Mouse (Mus musculus): ENCODE data around the gene Baz1a. TPM values are rescaled to one million over a fixed set of nuclear protein-coding genes. Genes with fewer than 3 reads are reported as not detected.

Baz1a gene
- polyA plus RNA-seq, 1 experiment from 2014 or later, result 29.9 TPM

- no peaks in the 10 kb centered on the region for H3K27me3 ChIP-seq
- H3K4me3 ChIP-seq, result peak within 1 kb of the TSS; percentile 91
- peak within 1 kb of the TSS; percentile 88 for H3K27ac ChIP-seq
- H3K9me3 ChIP-seq (replicated peaks), result no peaks in the 10 kb centered on the region
- H3K36me3 ChIP-seq (ENCODE audit: poor library complexity, severe bottlenecking), result 0 out of 2 replicates have a peak, but pooled peaks cover 8% of the 10 kb centered on the region
- H3K9ac ChIP-seq, result peak within 1 kb of the TSS; percentile 89
- WGBS, result 0% methylated on average over 42 of the region's 60 CpGs
- H3K4me1 ChIP-seq, result peaks cover 7% of the 10 kb centered on the region
- ATAC-seq, result peak; percentile 79
- peak within 1 kb of the TSS; percentile 81 for H3K4me2 ChIP-seq
These were observed 28.0 kb downstream of the Baz1a start, which contains the start of gene Gm20403 for GRCm38 (mm10) chr12:54986052-54986717. Gene Gm20403, minus strand, starts transcription at chr12:54986529.

DNA sequence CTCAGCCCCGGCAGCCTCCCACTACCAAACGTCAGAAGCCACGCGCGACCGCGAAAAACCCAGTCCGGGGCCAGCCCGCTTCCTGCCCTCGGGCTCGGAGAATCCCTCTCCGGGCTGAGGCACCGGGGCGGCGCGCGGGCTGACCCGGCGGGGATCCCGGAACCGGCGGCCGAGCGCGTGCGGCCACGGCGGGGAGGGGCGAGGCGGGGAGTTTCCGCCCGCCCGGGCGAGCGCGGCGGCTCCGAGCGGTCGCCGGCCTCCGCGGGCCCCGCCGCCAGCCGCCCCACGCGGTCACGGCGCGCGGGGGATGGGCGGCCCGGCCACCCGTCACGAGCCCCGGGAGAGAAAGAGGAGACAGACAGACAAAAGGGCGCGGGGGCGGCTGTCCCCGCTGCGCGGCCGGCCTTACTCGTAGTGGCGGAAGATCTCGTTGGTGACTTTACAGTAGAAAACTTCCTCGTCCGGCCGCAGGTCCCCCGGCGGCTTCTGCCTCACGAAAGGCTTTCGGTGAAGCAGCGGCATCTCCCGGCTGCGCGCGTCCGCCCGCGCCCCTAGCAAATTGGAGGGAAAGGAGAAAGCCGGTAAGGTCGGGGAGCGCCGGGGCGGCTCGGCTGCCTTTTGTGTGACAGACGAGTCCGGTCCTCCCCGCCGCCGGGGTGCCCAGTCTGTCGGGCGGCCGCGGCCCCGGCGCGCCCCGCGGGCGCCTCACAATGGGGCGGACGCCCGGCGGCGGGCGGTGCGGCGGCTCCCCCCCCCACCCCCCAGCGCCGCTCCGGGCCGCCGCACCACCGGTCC, 28.7 kb downstream of the Baz1a start:
- Histone ChIP-seq H3K9ac (peak overlapping the region; percentile 89), H3K9me3 (replicated peaks) (no peaks in the 10 kb centered on the region), H3K27ac (peak overlapping the region; percentile 88), H3K36me3 (ENCODE audit: poor library complexity, severe bottlenecking) (peaks cover 9% of the 10 kb centered on the region; the same call in 1 of the 2 replicates), H3K4me3 (peak overlapping the region; percentile 91), H3K4me2 (peak overlapping the region; percentile 81), H3K4me1 (peaks cover 7% of the 10 kb centered on the region), H3K27me3 (no peaks in the 10 kb centered on the region)
- ATAC-seq, result peak; percentile 64
- WGBS, result under 1% methylated on average over 82 of the region's 117 CpGs

- Histone ChIP-seq H3K36me3 (ENCODE audit: poor library complexity, severe bottlenecking) (peaks cover 13% of the 10 kb centered on the region; the same call in 1 of the 2 replicates), H3K4me1 (peaks cover 7% of the 10 kb centered on the region), H3K9me3 (replicated peaks) (no peaks in the 10 kb centered on the region), H3K27ac (peak overlapping the region; percentile 88), H3K27me3 (no peaks in the 10 kb centered on the region), H3K9ac (peak overlapping the region; percentile 89), H3K4me3 (peak overlapping the region; percentile 91), H3K4me2 (peak overlapping the region; percentile 81)
- WGBS, result 0% methylated on average over 41 of the region's 42 CpGs
- peak; percentile 77 for ATAC-seq
These were observed 29.4 kb downstream of the Baz1a start for GRCm38 (mm10) chr12:54984701-54985256.

DNA sequence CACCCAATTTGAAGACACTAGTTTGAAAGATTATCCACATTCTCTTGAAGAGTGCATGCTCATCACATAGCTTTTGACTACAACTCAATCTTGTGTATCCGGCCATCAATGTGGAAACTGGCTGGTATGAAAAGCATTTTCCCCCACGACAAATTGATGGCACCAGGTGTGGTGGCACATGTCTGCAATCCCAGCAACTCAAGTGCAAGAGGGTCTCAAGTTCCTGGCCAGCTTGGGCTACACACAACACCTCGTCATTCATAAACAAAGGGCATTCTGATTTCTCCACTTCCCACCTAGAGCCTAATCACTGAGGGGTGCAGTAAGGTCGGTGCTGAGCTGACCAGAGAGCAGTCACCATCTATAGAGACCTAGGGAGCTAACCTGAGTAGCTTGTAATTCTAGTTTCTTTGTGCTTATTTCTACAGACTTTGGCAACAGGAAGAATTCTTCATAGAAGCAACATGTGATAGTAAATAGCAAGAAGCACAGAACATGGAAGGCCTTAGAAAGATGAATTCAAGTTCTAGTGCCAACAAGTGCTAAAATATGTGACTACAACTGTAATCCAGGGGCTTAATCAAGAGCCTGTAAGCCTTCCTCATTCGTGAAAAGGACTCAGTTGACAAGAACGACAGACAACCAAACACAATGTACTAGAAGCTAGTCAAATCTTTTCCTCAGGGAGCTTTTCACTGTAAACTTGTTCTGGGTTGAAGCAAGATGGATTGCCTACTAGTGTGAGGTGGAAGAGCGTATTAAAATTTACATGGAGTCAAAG, 31.0 kb downstream of the Baz1a start:
- ATAC-seq, result no peak
- WGBS, result 73% methylated on average over 7 of the region's 7 CpGs
- no peaks in the 10 kb centered on the region for H3K27me3 ChIP-seq

DNA sequence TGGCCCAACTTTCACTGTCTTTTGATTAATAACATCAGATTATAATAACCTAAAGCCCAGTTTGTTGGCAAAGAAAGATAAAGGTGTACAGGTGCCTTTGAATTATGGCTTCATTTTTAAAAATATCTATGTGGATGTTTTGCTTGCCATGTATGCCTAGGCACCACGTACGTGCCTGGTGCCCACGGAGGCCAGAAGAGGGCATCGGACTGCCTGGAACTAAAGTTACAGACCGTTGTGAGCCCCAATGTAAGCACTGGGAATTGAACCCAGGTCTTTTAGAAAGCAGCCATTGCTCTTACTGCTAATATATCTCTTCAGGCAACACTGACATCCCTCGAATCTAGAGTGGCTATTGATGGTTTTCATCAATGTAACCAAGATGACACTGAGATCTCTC, 32.2 kb downstream of the Baz1a start:
- Histone ChIP-seq H3K4me3 (no peak overlapping the region), H3K36me3 (ENCODE audit: poor library complexity, severe bottlenecking) (peaks cover 13% of the 10 kb centered on the region; the same call in 1 of the 2 replicates), H3K9ac (no peak overlapping the region), H3K27me3 (no peaks in the 10 kb centered on the region), H3K27ac (no peak overlapping the region), H3K4me1 (peaks cover 7% of the 10 kb centered on the region), H3K9me3 (replicated peaks) (no peaks in the 10 kb centered on the region), H3K4me2 (no peak overlapping the region)
- WGBS, result 63% methylated on average over 6 of the region's 6 CpGs
- no peak for ATAC-seq

More for the DNA sequence above, 31.0 kb downstream of the Baz1a start:
- peaks cover 13% of the 10 kb centered on the region; the same call in 1 of the 2 replicates for H3K36me3 ChIP-seq (ENCODE audit: poor library complexity, severe bottlenecking)
- H3K27ac ChIP-seq, result no peak overlapping the region
- H3K4me2 ChIP-seq, result no peak overlapping the region
- H3K4me3 ChIP-seq, result no peak overlapping the region
- no peaks in the 10 kb centered on the region for H3K9me3 ChIP-seq (replicated peaks)
- H3K9ac ChIP-seq, result no peak overlapping the region
- H3K4me1 ChIP-seq, result peaks cover 7% of the 10 kb centered on the region

- Histone ChIP-seq H3K9me3 (replicated peaks) (no peaks in the 10 kb centered on the region), H3K4me3 (no peak overlapping the region), H3K4me1 (peaks cover 7% of the 10 kb centered on the region), H3K9ac (no peak overlapping the region), H3K36me3 (ENCODE audit: poor library complexity, severe bottlenecking) (peaks cover 13% of the 10 kb centered on the region; the same call in 1 of the 2 replicates), H3K27me3 (no peaks in the 10 kb centered on the region), H3K4me2 (no peak overlapping the region), H3K27ac (no peak overlapping the region)
- WGBS, result 81% methylated on average over 5 of the region's 5 CpGs
- ATAC-seq, result no peak
These were observed 33.2 kb downstream of the Baz1a start for GRCm38 (mm10) chr12:54980939-54981338.

DNA sequence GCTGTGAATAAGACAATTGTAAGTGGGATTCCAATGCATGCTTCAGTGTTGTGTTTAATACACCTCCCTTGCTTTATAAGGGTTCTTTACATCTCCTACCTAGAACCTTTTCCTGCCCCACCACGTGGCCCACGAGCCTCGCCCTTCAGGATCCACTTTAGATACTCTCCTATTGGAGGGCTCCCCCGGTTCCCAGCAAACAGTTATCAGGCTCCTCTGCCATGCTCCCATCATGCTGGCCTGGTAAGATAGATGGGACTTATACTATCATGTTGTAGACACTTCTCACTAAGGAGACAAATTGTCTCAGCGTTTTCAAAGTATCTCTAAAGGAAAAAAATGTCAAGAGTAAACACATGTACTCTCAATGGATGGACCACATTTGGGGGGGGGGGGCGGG, 33.6 kb downstream of the Baz1a start:
- no peak overlapping the region for H3K4me2 ChIP-seq
- 75% methylated on average over 6 of the region's 6 CpGs for WGBS
- ATAC-seq, result no peak
- H3K27me3 ChIP-seq, result no peaks in the 10 kb centered on the region
- H3K9ac ChIP-seq, result no peak overlapping the region
- no peak overlapping the region for H3K27ac ChIP-seq
- no peak overlapping the region for H3K4me3 ChIP-seq
- peaks cover 13% of the 10 kb centered on the region; the same call in 1 of the 2 replicates for H3K36me3 ChIP-seq (ENCODE audit: poor library complexity, severe bottlenecking)
- H3K4me1 ChIP-seq, result peaks cover 7% of the 10 kb centered on the region
- no peaks in the 10 kb centered on the region for H3K9me3 ChIP-seq (replicated peaks)

DNA sequence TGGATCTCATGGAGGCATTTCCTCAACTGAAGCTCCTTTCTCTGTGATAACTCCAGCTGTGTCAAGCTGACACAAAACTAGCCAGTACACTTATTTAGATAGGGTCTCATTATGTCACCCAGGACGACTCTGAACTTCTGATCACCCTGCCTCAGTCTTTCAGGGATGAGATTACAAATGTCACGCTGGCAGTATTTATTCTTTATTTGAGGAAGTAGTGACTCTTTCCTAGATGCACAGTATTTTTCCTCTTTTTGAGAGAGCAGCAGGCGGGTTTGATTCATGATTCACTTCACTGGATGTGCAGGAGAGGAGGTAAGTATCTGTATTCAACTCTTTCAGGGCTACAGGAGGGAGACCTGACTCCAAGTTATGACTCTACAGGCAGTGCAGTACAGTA, 45.1 kb downstream of the Baz1a start:
- no peak overlapping the region for H3K4me2 ChIP-seq
- no peak overlapping the region for H3K9ac ChIP-seq
- no peak overlapping the region for H3K27ac ChIP-seq
- H3K4me3 ChIP-seq, result no peak overlapping the region
- no peaks in the 10 kb centered on the region for H3K9me3 ChIP-seq (replicated peaks)
- peaks cover 52% of the 10 kb centered on the region for H3K36me3 ChIP-seq (ENCODE audit: poor library complexity, severe bottlenecking)
- H3K4me1 ChIP-seq, result no peaks in the 10 kb centered on the region
- H3K27me3 ChIP-seq, result no peaks in the 10 kb centered on the region
- no peak for ATAC-seq
- WGBS, result 80% methylated on average over 3 of the region's 3 CpGs

GRCm38 (mm10) chr12:54965532-54966160, 48.5 kb downstream of the Baz1a start:
- Histone ChIP-seq H3K4me1 (no peaks in the 10 kb centered on the region), H3K36me3 (ENCODE audit: poor library complexity, severe bottlenecking) (peaks cover 27% of the 10 kb centered on the region), H3K9ac (no peak overlapping the region), H3K4me3 (no peak overlapping the region), H3K4me2 (no peak overlapping the region), H3K9me3 (replicated peaks) (no peaks in the 10 kb centered on the region), H3K27me3 (no peaks in the 10 kb centered on the region), H3K27ac (no peak overlapping the region)
- WGBS, result 98% methylated on average over 4 of the region's 4 CpGs
- no peak for ATAC-seq

DNA sequence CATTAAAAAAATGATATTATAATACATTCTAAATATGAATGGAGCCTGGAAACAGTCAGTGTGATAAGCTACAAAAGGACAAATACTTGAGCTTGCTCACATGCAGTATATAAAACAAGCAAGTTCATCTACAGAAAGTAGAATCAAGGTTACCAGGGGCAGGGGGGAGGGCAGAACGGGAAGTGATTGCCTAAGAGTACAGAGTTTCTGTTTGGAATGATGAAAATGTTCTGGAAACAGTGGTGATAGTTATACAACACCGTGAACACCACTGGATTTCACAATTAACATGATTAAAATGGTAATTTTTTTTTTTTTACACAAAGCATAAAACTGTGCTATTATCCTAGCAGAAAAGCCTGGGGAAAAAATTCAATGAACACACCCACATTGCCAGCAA, 54.6 kb downstream of the Baz1a start:
- Histone ChIP-seq H3K27ac (no peak overlapping the region), H3K9me3 (replicated peaks) (no peaks in the 10 kb centered on the region), H3K4me3 (no peak overlapping the region), H3K36me3 (ENCODE audit: poor library complexity, severe bottlenecking) (peaks cover 8% of the 10 kb centered on the region; the same call in 1 of the 2 replicates), H3K4me1 (0 out of 2 replicates have a peak, but pooled peaks cover 4% of the 10 kb centered on the region), H3K4me2 (no peak overlapping the region), H3K9ac (no peak overlapping the region), H3K27me3 (no peaks in the 10 kb centered on the region)
- ATAC-seq, result no peak
- 74% methylated on average over 2 of the region's 2 CpGs for WGBS

DNA sequence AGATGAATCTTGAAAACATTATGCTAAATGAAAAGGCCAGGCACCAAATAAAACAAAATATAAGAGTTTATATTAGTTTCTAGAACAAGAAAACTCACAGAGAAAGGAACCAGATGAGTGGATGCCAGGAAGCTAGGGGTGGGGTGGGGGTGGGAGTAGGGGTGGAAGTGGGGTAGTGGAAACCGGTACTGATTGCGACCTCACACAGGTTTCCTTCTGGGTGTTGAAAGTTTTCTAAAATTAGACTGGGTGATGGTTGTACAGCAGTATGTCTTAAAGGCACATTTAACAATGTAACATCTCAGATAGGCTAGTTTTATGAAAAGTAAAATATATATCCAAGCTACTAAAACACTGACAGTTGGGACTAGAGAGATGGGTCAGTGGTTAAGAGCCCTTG, 57.2 kb downstream of the Baz1a start:
- ATAC-seq, result no peak
- H3K36me3 ChIP-seq (ENCODE audit: poor library complexity, severe bottlenecking), result peaks cover 14% of the 10 kb centered on the region; the same call in 1 of the 2 replicates
- 91% methylated on average over 2 of the region's 2 CpGs for WGBS

More for the DNA sequence above, 57.2 kb downstream of the Baz1a start:
- Histone ChIP-seq H3K27me3 (no peaks in the 10 kb centered on the region), H3K9me3 (replicated peaks) (no peaks in the 10 kb centered on the region), H3K4me2 (no peak overlapping the region), H3K9ac (no peak overlapping the region), H3K4me3 (no peak overlapping the region), H3K27ac (no peak overlapping the region), H3K4me1 (0 out of 2 replicates have a peak, but pooled peaks cover 4% of the 10 kb centered on the region)
